In the genomic region with DNA sequence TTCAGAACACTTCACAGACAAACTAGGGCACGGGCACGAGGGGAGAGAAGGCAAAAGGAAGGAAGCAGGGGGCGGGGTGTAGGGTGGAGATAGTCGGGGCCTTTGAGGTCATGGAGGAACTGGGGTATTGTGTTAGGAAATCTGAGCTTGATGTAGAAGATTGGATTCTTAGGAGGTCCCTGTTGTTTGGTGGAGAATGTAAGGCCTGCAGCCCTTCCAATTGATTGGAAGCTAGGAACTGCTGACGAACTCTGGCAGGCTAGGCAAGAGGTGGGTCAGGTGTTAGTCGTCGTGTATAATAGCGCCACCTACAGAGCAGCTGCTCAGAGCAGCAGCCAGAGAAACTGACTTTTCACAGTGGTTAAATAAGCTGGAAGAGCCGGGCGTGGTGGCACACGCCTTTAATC, we compare ENCODE assay signal across 8 mouse cellular contexts. TPM values are rescaled to one million over a fixed set of nuclear protein-coding genes. Genes with fewer than 3 reads are reported as not detected.
DNase-seq lines count a peak whose midpoint lies in the region; ATAC-seq and TF ChIP-seq lines count a peak whose summit lies in the region.

No protein-coding gene starts in this region.

- TF ChIP-seq POLR2A in small intestine, adult 2 months (IDR thresholded peaks at IDR 0.05; ENCODE audit: low read depth, low read length): no peak

- no peak for ATAC-seq in kidney, embryonic 14.5 days (ENCODE audit: low FRiP score, low TSS enrichment)
- ATAC-seq in heart, embryonic 14.5 days (ENCODE audit: insufficient number of reproducible peaks, insufficient read depth, low FRiP score, low read depth): no peak
- peak; percentile 58; the same call in 1 of the 2 replicates for ATAC-seq in liver, embryonic 13.5 days (ENCODE audit: low read depth)

- no peak overlapping the region for H3K4me3 ChIP-seq in kidney, embryonic 14.5 days (ENCODE audit: low read length)
- no peak overlapping the region for H3K4me3 ChIP-seq in heart, embryonic 14.5 days (ENCODE audit: control insufficient read depth in 1 of 2, insufficient read depth in 1 of 2, low read depth in 1 of 2, low read length in 2 of 2)
- H3K4me3 ChIP-seq in liver, embryonic 13.5 days (replicated peaks): no peak overlapping the region
- peak overlapping the region; percentile 9; the same call in 1 of the 2 replicates for H3K4me3 ChIP-seq in small intestine, adult 2 months (ENCODE audit: low read depth, low read length)

- H3K27ac ChIP-seq in kidney, embryonic 14.5 days (ENCODE audit: low read depth, low read length): no peak overlapping the region
- no peak overlapping the region for H3K27ac ChIP-seq in heart, embryonic 14.5 days (replicated peaks in 1 of 2; ENCODE audit: control insufficient read depth in 1 of 2, insufficient read depth in 1 of 2, low read depth in 2 of 2, low read length in 2 of 2)
- no peak overlapping the region for H3K27ac ChIP-seq in liver, embryonic 13.5 days
- H3K27ac ChIP-seq in small intestine, adult 2 months (ENCODE audit: insufficient read depth, low read depth, low read length): no peak overlapping the region

- H3K9me3 ChIP-seq in kidney, embryonic 14.5 days (ENCODE audit: control insufficient read depth, low read length): no peaks in the 10 kb centered on the region
- H3K9me3 ChIP-seq in heart, embryonic 14.5 days (ENCODE audit: control insufficient read depth, low read length): no peaks in the 10 kb centered on the region
- no peaks in the 10 kb centered on the region for H3K9me3 ChIP-seq in liver, embryonic 13.5 days (replicated peaks)

- peak; percentile 58; the same call in 1 of the 2 replicates for TF ChIP-seq CTCF in small intestine, adult 2 months (IDR thresholded peaks at IDR 0.05; ENCODE audit: extremely low read depth, insufficient read length, insufficient replicate concordance, low read depth, low read length)

- no peaks in the 10 kb centered on the region for H3K27me3 ChIP-seq in kidney, embryonic 14.5 days (ENCODE audit: control insufficient read depth, insufficient read depth, low read length)
- H3K27me3 ChIP-seq in heart, embryonic 14.5 days (ENCODE audit: control insufficient read depth, insufficient read depth, low read length): no peaks in the 10 kb centered on the region
- no peaks in the 10 kb centered on the region for H3K27me3 ChIP-seq in liver, embryonic 13.5 days
- H3K27me3 ChIP-seq in small intestine, adult 2 months (ENCODE audit: control insufficient read depth, insufficient read depth, low read length): no peaks in the 10 kb centered on the region

- H3K4me1 ChIP-seq in kidney, embryonic 14.5 days (ENCODE audit: control insufficient read depth, insufficient read depth, low read length): no peaks in the 10 kb centered on the region
- H3K4me1 ChIP-seq in heart, embryonic 14.5 days (ENCODE audit: control insufficient read depth in 2 of 2, insufficient read depth in 2 of 2, low read length in 2 of 2): peaks cover 0 to 3% of the 10 kb centered on the region in 2 experiments; a peak in 1 of 4 replicates
- peaks cover 10% of the 10 kb centered on the region for H3K4me1 ChIP-seq in liver, embryonic 13.5 days (replicated peaks)
- no peaks in the 10 kb centered on the region for H3K4me1 ChIP-seq in small intestine, adult 2 months (ENCODE audit: control insufficient read depth, insufficient read depth, insufficient read length, low read length)

- peak; percentile 63 for DNase-seq in kidney, adult 11 months
- peak; percentile 86 for DNase-seq in R1 (ENCODE audit: low read depth, low spot score)
- peak; percentile 47 to 49 for DNase-seq in cerebellum, postnatal 14 days
- DNase-seq in liver, embryonic 13.5 days: peak; percentile 15
- DNase-seq in left cerebral cortex, postnatal 36 days (ENCODE audit: low spot score in 2 of 2): no peak

- no peak overlapping the region for H3K4me2 ChIP-seq in kidney, embryonic 14.5 days (replicated peaks; ENCODE audit: low read depth, low read length)
- H3K4me2 ChIP-seq in heart, embryonic 14.5 days (ENCODE audit: low read length): 0 out of 2 replicates have a peak overlapping the region, but pooled peaks have one; percentile 6
- peak overlapping the region; percentile 35 for H3K4me2 ChIP-seq in liver, embryonic 13.5 days

- no peak overlapping the region for H3K9ac ChIP-seq in kidney, embryonic 14.5 days (ENCODE audit: low read depth, low read length)
- no peak overlapping the region for H3K9ac ChIP-seq in heart, embryonic 14.5 days (ENCODE audit: low read length)
- H3K9ac ChIP-seq in liver, embryonic 13.5 days: no peak overlapping the region

- no peaks in the 10 kb centered on the region for H3K36me3 ChIP-seq in kidney, embryonic 14.5 days (ENCODE audit: control insufficient read depth, insufficient read depth, low read length)
- no peaks in the 10 kb centered on the region for H3K36me3 ChIP-seq in heart, embryonic 14.5 days (ENCODE audit: control insufficient read depth, insufficient read depth, low read length)
- H3K36me3 ChIP-seq in liver, embryonic 13.5 days: no peaks in the 10 kb centered on the region
- no peaks in the 10 kb centered on the region for H3K36me3 ChIP-seq in small intestine, adult 2 months (ENCODE audit: control insufficient read depth, insufficient read depth, low read length)

- 26% methylated on average over 11 of the region's 11 CpGs for WGBS in kidney, embryonic 14.5 days
- WGBS in heart, embryonic 14.5 days: 34% methylated on average over 11 of the region's 11 CpGs
- 6% methylated on average over 11 of the region's 11 CpGs for WGBS in liver, embryonic 13.5 days (ENCODE audit: insufficient replicate concordance)
- 8% methylated on average over 11 of the region's 11 CpGs for WGBS in small intestine, adult 2 months

- intact Hi-C loops in left cerebral cortex, postnatal 36 days (cut with DNase I): no loop called here

RNA-seq across cellular contexts. Expression of a gene that starts 35.8 kb away (rescaled TPM):
- polyA plus RNA-seq in kidney, embryonic 14.5 days (2014; fragmentation: Nextera tagmentation; extraction: Ambion mirVana): 19.9 and 26.9 TPM in 2 replicates
- polyA plus RNA-seq in heart, embryonic 14.5 days (2014; fragmentation: Nextera tagmentation; extraction: Ambion mirVana): 17.0 and 17.7 TPM in 2 replicates
- 0.24 and 0.31 TPM in 2 replicates for polyA plus RNA-seq in liver, embryonic 13.5 days (2015; fragmentation: Nextera tagmentation; extraction: Ambion mirVana)
- polyA plus RNA-seq in small intestine, adult 2 months (2012; rRNA removed): 1.5 and 2.5 TPM in 2 replicates
- total RNA-seq in left cerebral cortex, postnatal 36 days (2021): 1 to 10 TPM; 2.9 to 6.1 TPM

Comparison
In these comparisons a context has a peak if more than half of its experiments do, and no peak if none do; other contexts are left out.
1. DNase-seq: peak in kidney, adult 11 months (single experiment), R1 (single experiment), cerebellum, postnatal 14 days (2 of 2) and liver, embryonic 13.5 days (single experiment); none in left cerebral cortex, postnatal 36 days (0 of 2).